Mouse (Mus musculus): Measurements from ENCODE around the gene Podnl1. TPM values are rescaled to one million over a fixed set of nuclear protein-coding genes. Genes with fewer than 3 reads are reported as not detected.

Podnl1 gene
- polyA plus RNA-seq, 1 experiment from 2014 or later = not detected

DNA sequence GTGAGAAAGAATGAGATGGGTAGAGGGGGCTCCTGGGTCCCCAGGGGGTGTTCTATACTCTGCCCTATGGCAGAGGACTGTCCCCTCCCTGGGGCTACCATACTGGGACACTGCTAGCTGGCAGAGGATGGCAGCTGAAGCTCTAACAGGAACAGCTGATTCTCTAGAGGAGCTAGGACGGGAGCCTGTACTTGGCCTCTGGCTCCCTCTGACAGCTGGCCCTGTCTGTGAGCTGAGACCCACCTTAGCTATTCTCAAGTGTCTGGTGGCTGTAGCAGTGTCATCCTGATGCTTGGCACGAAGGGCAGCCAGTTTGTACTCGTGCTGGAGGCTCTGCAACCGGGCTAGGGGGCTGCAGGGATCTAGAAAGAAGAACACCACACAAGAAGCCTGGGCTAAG lies 15.0 kb downstream of the Podnl1 start:
- H3K36me3 ChIP-seq (ENCODE audit: control insufficient read depth, insufficient read depth, low read length) = peaks cover 26% of the 10 kb centered on the region

DNA sequence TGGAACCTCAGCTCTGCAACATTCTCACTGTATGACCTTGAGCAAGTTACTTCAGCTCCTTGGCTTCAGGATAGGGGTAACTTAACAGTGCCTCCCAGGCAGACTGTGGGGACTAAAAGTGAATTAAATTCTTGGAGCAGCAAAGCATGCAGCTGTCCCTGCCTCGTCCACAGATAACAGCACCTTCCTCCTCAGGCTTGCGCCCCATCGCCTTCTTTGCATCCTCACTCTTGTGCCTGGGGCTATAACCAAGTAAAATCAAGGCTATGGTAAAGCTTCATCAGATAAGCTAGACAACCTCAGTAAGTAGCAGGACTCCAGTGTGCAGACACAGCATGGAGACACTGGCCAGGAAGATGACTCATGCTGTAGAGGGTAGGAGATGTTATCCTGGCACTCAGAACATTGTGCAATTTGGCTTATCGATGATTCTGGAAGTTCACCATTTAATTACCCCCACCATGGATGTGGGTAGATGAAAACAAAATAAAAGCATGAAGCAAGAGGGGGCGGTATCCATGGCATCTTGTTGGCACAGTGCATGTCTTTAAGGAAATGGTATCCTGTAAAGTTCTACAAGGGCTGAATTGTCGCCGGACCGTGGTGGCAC lies 19.0 kb downstream of the Podnl1 start:
- no peak overlapping the region for H3K4me3 ChIP-seq (ENCODE audit: low read depth, low read length)
- no peaks in the 10 kb centered on the region for H3K27me3 ChIP-seq (ENCODE audit: control insufficient read depth, insufficient read depth, low read length)
- H3K9ac ChIP-seq (ENCODE audit: low read length) = no peak overlapping the region
- H3K27ac ChIP-seq (ENCODE audit: low read depth, low read length) = no peak overlapping the region
- no peaks in the 10 kb centered on the region; the same call in 1 of the 2 replicates for H3K4me1 ChIP-seq (ENCODE audit: control insufficient read depth, insufficient read depth, low read length)
- H3K36me3 ChIP-seq (ENCODE audit: control insufficient read depth, insufficient read depth, low read length) = peaks cover 12% of the 10 kb centered on the region
- no peaks in the 10 kb centered on the region for H3K9me3 ChIP-seq (ENCODE audit: control insufficient read depth, low read length)
- no peak overlapping the region for H3K4me2 ChIP-seq (ENCODE audit: low read depth)
- WGBS = 93% methylated on average over 8 of the region's 8 CpGs
- no peak for ATAC-seq (ENCODE audit: insufficient read depth, low FRiP score, low TSS enrichment)
- no peak for DNase-seq (ENCODE audit: low spot score)

More for the DNA sequence above, 15.0 kb downstream of the Podnl1 start:
- DNase-seq (ENCODE audit: low spot score) (no peak), ATAC-seq (ENCODE audit: insufficient read depth, low FRiP score, low TSS enrichment) (no peak)
- H3K4me3 ChIP-seq (ENCODE audit: low read depth, low read length) = no peak overlapping the region
- H3K4me1 ChIP-seq (ENCODE audit: control insufficient read depth, insufficient read depth, low read length) = no peaks in the 10 kb centered on the region
- H3K27me3 ChIP-seq (ENCODE audit: control insufficient read depth, insufficient read depth, low read length) = no peaks in the 10 kb centered on the region
- no peak overlapping the region for H3K4me2 ChIP-seq (ENCODE audit: low read depth)
- H3K9me3 ChIP-seq (ENCODE audit: control insufficient read depth, low read length) = no peaks in the 10 kb centered on the region
- no peak overlapping the region for H3K27ac ChIP-seq (ENCODE audit: low read depth, low read length)
- H3K9ac ChIP-seq (ENCODE audit: low read length) = no peak overlapping the region
- 93% methylated on average over 4 of the region's 4 CpGs for WGBS

DNA sequence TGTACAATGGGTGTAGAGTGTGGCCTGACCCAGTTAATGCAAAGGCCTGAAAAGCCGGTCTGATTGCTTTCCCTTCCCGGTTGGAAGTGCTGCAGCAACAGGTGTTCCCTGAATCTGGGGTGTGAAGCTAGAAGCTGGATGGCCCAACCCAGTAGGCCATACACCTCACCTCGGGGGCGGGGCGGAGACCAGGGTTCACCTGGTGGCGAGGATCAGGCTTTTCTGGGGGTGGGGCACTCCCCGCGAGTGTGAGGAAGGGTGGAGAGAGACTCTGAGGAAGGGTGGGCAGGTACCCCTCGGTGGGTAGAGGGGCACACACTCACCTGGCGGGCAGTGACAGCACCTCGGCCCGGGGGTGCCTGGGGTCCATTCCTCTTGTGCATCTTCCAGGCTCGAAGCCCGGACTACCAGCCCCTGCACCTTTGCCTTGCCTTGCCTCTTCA lies 21.6 kb downstream of the Podnl1 start:
- H3K4me3 ChIP-seq (ENCODE audit: low read depth, low read length) = peak overlapping the region; percentile 63
- peak overlapping the region; percentile 80 for H3K9ac ChIP-seq (ENCODE audit: low read length)
- ATAC-seq (ENCODE audit: insufficient read depth, low FRiP score, low TSS enrichment) (no peak), DNase-seq (ENCODE audit: low spot score) (no peak)
- no peaks in the 10 kb centered on the region for H3K9me3 ChIP-seq (ENCODE audit: control insufficient read depth, low read length)
- peaks cover 12% of the 10 kb centered on the region for H3K36me3 ChIP-seq (ENCODE audit: control insufficient read depth, insufficient read depth, low read length)
- H3K4me2 ChIP-seq (ENCODE audit: low read depth) = peak overlapping the region; percentile 91
- H3K27me3 ChIP-seq (ENCODE audit: control insufficient read depth, insufficient read depth, low read length) = no peaks in the 10 kb centered on the region
- no peaks in the 10 kb centered on the region; the same call in 1 of the 2 replicates for H3K4me1 ChIP-seq (ENCODE audit: control insufficient read depth, insufficient read depth, low read length)
- H3K27ac ChIP-seq (ENCODE audit: low read depth, low read length) = no peak overlapping the region
- WGBS = 10% methylated on average over 14 of the region's 14 CpGs

DNA sequence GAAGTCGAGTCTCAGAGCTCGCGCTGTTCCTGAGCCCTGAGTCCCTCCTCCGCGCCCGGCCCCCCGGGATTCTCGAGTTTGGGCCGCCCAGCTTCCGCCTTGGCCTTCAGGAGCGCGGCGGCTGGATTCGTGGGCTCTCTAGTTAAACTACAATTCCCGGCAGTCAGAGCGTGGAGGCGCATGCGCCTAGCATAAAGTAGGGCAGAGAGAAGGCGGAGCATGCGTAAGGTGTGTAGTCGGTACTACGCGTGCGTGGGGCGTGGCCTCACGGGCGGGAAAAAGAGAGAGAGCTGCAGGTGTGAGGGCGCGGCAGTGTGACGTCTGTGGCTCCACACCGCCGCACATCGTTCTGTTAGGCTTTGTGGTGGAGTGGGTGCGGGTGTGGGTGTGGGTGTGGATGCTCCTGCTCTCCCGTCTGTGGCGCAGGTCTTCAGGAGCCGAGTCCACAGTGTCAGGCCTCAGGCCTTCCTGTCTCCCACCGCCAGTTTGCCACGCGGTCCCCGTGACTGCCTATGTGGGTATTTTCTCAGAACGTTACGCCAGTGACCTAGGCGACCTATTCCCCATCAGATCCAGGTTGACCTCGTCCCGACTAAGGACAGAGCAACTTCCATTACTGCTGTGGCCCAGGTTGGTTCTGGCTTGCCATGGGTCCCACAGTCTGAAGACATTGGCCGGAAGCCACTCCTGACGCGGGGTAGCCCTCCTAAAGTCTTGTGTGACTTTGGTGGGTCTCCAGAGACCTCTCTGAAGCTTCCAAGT lies 22.2 kb downstream of the Podnl1 start, which contains the start of the genes Cc2d1a and 4930432K21Rik:
Gene Cc2d1a, minus strand, starts transcription at position 168 of the 762 bp plus-strand sequence.
Gene 4930432K21Rik, plus strand, starts transcription at position 257 of the 762 bp plus-strand sequence.
- Histone ChIP-seq H3K4me3 (ENCODE audit: low read depth, low read length) (peak within 1 kb of the TSS; percentile 63), H3K4me1 (ENCODE audit: control insufficient read depth, insufficient read depth, low read length) (no peaks in the 10 kb centered on the region; the same call in 1 of the 2 replicates), H3K27me3 (ENCODE audit: control insufficient read depth, insufficient read depth, low read length) (no peaks in the 10 kb centered on the region), H3K9me3 (ENCODE audit: control insufficient read depth, low read length) (no peaks in the 10 kb centered on the region), H3K9ac (ENCODE audit: low read length) (peak within 1 kb of the TSS; percentile 80), H3K4me2 (ENCODE audit: low read depth) (peak within 1 kb of the TSS; percentile 91), H3K27ac (ENCODE audit: low read depth, low read length) (no peak within 1 kb of the TSS), H3K36me3 (ENCODE audit: control insufficient read depth, insufficient read depth, low read length) (peaks cover 11% of the 10 kb centered on the region)
- ATAC-seq (ENCODE audit: insufficient read depth, low FRiP score, low TSS enrichment) = peak; percentile 90
- WGBS = 18% methylated on average over 49 of the region's 49 CpGs
- peak; percentile 92 for DNase-seq (ENCODE audit: low spot score)

DNA sequence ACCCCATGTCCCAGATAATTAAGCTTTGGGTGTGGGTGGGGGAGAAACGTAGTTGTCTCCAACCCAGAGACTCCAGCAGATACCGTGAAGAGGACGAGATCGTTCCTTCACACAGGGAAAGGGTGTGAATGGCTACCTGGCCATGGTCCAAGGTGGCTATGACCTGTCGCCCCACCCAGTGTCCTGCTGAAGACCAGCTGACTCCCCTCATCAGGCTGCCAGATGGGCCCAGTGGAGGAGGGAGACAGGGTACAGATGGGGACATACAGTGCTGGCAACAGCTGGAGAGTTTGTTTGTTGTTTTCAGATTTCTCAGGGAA lies 22.7 kb downstream of the Podnl1 start:
- Histone ChIP-seq H3K36me3 (ENCODE audit: control insufficient read depth, insufficient read depth, low read length) (peaks cover 6% of the 10 kb centered on the region), H3K4me1 (ENCODE audit: control insufficient read depth, insufficient read depth, low read length) (no peaks in the 10 kb centered on the region; the same call in 1 of the 2 replicates), H3K9me3 (ENCODE audit: control insufficient read depth, low read length) (no peaks in the 10 kb centered on the region), H3K27ac (ENCODE audit: low read depth, low read length) (no peak overlapping the region), H3K27me3 (ENCODE audit: control insufficient read depth, insufficient read depth, low read length) (no peaks in the 10 kb centered on the region), H3K4me3 (ENCODE audit: low read depth, low read length) (no peak overlapping the region), H3K4me2 (ENCODE audit: low read depth) (no peak overlapping the region; the same call in 1 of the 2 replicates), H3K9ac (ENCODE audit: low read length) (no peak overlapping the region)
- ATAC-seq (ENCODE audit: insufficient read depth, low FRiP score, low TSS enrichment) (peak; percentile 16; the same call in 1 of the 2 replicates), DNase-seq (ENCODE audit: low spot score) (no peak)
- WGBS = 94% methylated on average over 5 of the region's 5 CpGs

DNA sequence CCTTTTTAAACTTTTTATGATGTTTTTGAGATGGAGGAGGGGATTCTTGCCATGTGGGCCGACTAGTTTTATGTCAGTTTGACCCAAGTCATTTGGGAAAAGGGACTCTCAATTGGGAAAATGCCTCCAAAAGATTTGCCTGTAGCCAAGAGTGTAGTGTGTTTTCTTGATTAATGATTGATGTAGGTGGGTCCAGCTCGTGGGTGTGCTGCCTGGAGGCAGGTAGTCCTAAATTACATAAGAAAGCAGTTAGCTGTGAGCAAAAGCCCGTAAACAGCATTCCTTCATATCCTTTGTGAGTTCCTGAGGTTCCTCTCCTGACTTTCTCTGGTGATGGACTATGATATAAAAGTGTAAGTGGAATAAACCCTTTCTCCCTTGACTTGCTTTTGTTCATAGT lies 23.4 kb downstream of the Podnl1 start:
- no peak overlapping the region for H3K9ac ChIP-seq (ENCODE audit: low read length)
- no peak overlapping the region for H3K27ac ChIP-seq (ENCODE audit: low read depth, low read length)
- no peak for DNase-seq (ENCODE audit: low spot score)
- H3K27me3 ChIP-seq (ENCODE audit: control insufficient read depth, insufficient read depth, low read length) = no peaks in the 10 kb centered on the region
- peaks cover under 1% of the 10 kb centered on the region; the same call in 1 of the 2 replicates for H3K36me3 ChIP-seq (ENCODE audit: control insufficient read depth, insufficient read depth, low read length)
- ATAC-seq (ENCODE audit: insufficient read depth, low FRiP score, low TSS enrichment) = no peak
- WGBS = 76% methylated on average over 3 of the region's 3 CpGs
- H3K4me2 ChIP-seq (ENCODE audit: low read depth) = no peak overlapping the region
- no peak overlapping the region for H3K4me3 ChIP-seq (ENCODE audit: low read depth, low read length)
- no peaks in the 10 kb centered on the region for H3K9me3 ChIP-seq (ENCODE audit: control insufficient read depth, low read length)
- no peaks in the 10 kb centered on the region; the same call in 1 of the 2 replicates for H3K4me1 ChIP-seq (ENCODE audit: control insufficient read depth, insufficient read depth, low read length)

DNA sequence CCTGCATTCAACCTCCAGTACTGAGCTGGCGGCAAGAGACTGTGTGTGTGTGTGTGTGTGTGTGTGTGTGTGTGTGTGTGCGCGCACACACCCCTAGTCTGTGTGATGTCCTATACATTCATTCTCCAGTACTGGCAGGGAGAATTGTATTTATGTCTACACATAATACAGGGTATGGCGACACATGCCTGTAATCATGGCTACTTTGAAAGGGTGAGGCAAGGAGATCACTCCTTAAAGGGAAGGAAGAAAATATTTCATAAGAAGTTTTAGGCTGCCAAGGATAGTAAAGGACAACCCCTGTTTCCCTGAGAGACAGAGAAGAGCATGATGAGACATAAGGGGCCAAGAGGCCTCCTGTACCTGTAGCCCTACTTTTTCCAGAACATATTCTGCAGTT lies 31.8 kb downstream of the Podnl1 start:
- H3K4me2 ChIP-seq (ENCODE audit: low read depth) = no peak overlapping the region
- 91% methylated on average over 4 of the region's 4 CpGs for WGBS
- no peaks in the 10 kb centered on the region for H3K4me1 ChIP-seq (ENCODE audit: control insufficient read depth, insufficient read depth, low read length)
- H3K27ac ChIP-seq (ENCODE audit: low read depth, low read length) = no peak overlapping the region
- DNase-seq (ENCODE audit: low spot score) = no peak
- no peak overlapping the region for H3K4me3 ChIP-seq (ENCODE audit: low read depth, low read length)
- H3K27me3 ChIP-seq (ENCODE audit: control insufficient read depth, insufficient read depth, low read length) = no peaks in the 10 kb centered on the region
- no peaks in the 10 kb centered on the region for H3K36me3 ChIP-seq (ENCODE audit: control insufficient read depth, insufficient read depth, low read length)
- no peaks in the 10 kb centered on the region for H3K9me3 ChIP-seq (ENCODE audit: control insufficient read depth, low read length)
- no peak for ATAC-seq (ENCODE audit: insufficient read depth, low FRiP score, low TSS enrichment)
- H3K9ac ChIP-seq (ENCODE audit: low read length) = no peak overlapping the region

DNA sequence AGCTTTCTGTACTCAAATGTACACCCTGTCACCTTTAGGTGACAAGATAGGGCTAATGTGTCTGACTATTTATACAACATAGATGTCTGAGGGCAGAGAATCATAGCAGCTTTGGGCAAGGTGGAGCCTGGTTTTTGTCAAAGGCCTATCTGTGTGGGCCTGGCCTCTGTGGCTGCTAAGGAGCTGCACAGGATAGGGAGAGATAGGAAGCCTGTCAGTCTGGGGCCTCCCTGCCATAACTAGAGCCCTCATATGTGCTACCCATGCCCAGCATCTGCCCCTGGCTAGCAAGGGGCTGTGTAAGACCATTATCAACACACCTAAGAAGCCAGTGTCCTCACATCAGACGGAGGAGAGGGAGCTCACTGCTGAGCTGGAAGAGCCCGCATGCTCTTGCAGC lies 41.9 kb downstream of the Podnl1 start:
- no peak overlapping the region for H3K9ac ChIP-seq (ENCODE audit: low read length)
- H3K4me3 ChIP-seq (ENCODE audit: low read depth, low read length) = no peak overlapping the region
- peaks cover 5% of the 10 kb centered on the region for H3K36me3 ChIP-seq (ENCODE audit: control insufficient read depth, insufficient read depth, low read length)
- no peaks in the 10 kb centered on the region for H3K27me3 ChIP-seq (ENCODE audit: control insufficient read depth, insufficient read depth, low read length)
- 98% methylated on average over 2 of the region's 2 CpGs for WGBS
- H3K9me3 ChIP-seq (ENCODE audit: control insufficient read depth, low read length) = no peaks in the 10 kb centered on the region
- H3K27ac ChIP-seq (ENCODE audit: low read depth, low read length) = no peak overlapping the region
- H3K4me1 ChIP-seq (ENCODE audit: control insufficient read depth, insufficient read depth, low read length) = no peaks in the 10 kb centered on the region
- no peak for ATAC-seq (ENCODE audit: insufficient read depth, low FRiP score, low TSS enrichment)
- H3K4me2 ChIP-seq (ENCODE audit: low read depth) = no peak overlapping the region
- DNase-seq (ENCODE audit: low spot score) = no peak
